Mouse (Mus musculus) liver, embryonic 14.5 days (tissue): ENCODE data around the gene Gm9936. TPM values are rescaled to one million over a fixed set of nuclear protein-coding genes. Genes with fewer than 3 reads are reported as not detected.
"Not testable (repeated sequence)": the region's sequence is repeated elsewhere in the genome, so short reads cannot be mapped to it uniquely, and the experiment has no call there.

Source experiments
- ATAC-seq: fragments of 200-750 bp; cut with Nextera tagmentation; 2 replicates; pipeline ENCODE4 v1.8.0; 2017; ENCODE audit warnings: moderate number of reproducible peaks, mild to moderate bottlenecking, moderate library complexity; ENCODE audit not compliant: insufficient read depth
- DNase-seq, 3 experiments: peaks; one replicate each; pipeline ENCODE4 v3.0.0-alpha.2; 2012 to 2013; ENCODE audit warnings: low read depth in 3 of 3, low spot score in 3 of 3
- H3K27ac ChIP-seq: fragments of 300-500 bp; sonication (generic); 2 replicates; pipeline ENCODE4 v1.5.1; 2014; ENCODE audit warnings: moderate library complexity, mild to moderate bottlenecking, control low read depth, inconsistent platforms
- H3K27me3 ChIP-seq: fragments of 300-500 bp; sonication (generic); 2 replicates; pipeline ENCODE4 v1.6.1; 2014; ENCODE audit warnings: mild to moderate bottlenecking, low read length, moderate library complexity; ENCODE audit not compliant: control insufficient read depth, insufficient read depth
- H3K36me3 ChIP-seq: fragments of 300-500 bp; sonication (generic); replicated peaks from 2 replicates; pipeline ENCODE4 v1.6.1; 2014; ENCODE audit warnings: low read depth; ENCODE audit not compliant: control insufficient read depth, insufficient read depth
- H3K4me1 ChIP-seq, 2 experiments: fragments of 200-500 bp in 1 of 2; fragments of 300-500 bp in 1 of 2; sonication (generic) in 1 of 2; replicated peaks; 2 replicates each; pipeline ENCODE4 v1.6.1; 2012 to 2014; ENCODE audit warnings: antibody characterized with exemption in 1 of 2, inconsistent platforms in 1 of 2, low read length in 1 of 2; ENCODE audit not compliant: control insufficient read depth in 2 of 2, insufficient read depth in 2 of 2
- H3K4me2 ChIP-seq: fragments of 300-500 bp; sonication (generic); 2 replicates; pipeline ENCODE4 v1.6.1; 2014; ENCODE audit warnings: low read depth, mild to moderate bottlenecking, control low read depth, moderate library complexity
- H3K4me3 ChIP-seq, 2 experiments: fragments of 200-500 bp in 1 of 2; fragments of 300-500 bp in 1 of 2; sonication (generic) in 1 of 2; 2 replicates each; pipeline ENCODE4 v1.5.1; 2012 to 2014; ENCODE audit warnings: low read depth in 2 of 2, low read length in 2 of 2, mild to moderate bottlenecking in 2 of 2, control low read depth in 1 of 2, inconsistent platforms in 1 of 2, moderate library complexity in 1 of 2; ENCODE audit not compliant: insufficient read depth in 1 of 2
- H3K9ac ChIP-seq: fragments of 300-500 bp; sonication (generic); replicated peaks from 2 replicates; pipeline ENCODE4 v1.6.1; 2014; ENCODE audit warnings: mild to moderate bottlenecking, control low read depth, moderate library complexity
- H3K9me3 ChIP-seq: fragments of 300-500 bp; sonication (generic); 2 replicates; pipeline ENCODE4 v1.6.1; 2016; ENCODE audit warnings: low read length, mixed read lengths; ENCODE audit not compliant: control insufficient read depth
- CTCF ChIP-seq: IDR thresholded peaks from 2 replicates; pipeline ENCODE4 v1.5.1; 2016; ENCODE audit warnings: antibody characterized with exemption, low read depth, control low read depth
- EP300 ChIP-seq: IDR thresholded peaks from 2 replicates; pipeline ENCODE4 v1.6.1; 2016; ENCODE audit warnings: antibody characterized with exemption, low read depth
- WGBS: fragments of 180-500 bp; shearing (Covaris S2); extraction: QIAGEN DNeasy Blood & Tissue Kit; methylation state at CpG from one replicate; pipeline ENCODE4 v1.1.7; 2014; ENCODE audit not compliant: insufficient replicate concordance; 5-methylcytosine and 5-hydroxymethylcytosine counted together
- polyA plus RNA-seq, 2 experiments: library from polyadenylated mRNA; depleted of rRNA in 1 of 2; stranded (reverse) in 1 of 2; unstranded in 1 of 2; fragments of >200 nt; fragmentation: Nextera tagmentation in 1 of 2; extraction: Ambion mirVana in 1 of 2; gene quantifications; 2 replicates each; pipeline versions ENCODE4 v1.2.1 to v1.2.3; 2012 to 2014

The Gm9936 gene
- polyA plus RNA-seq, 2 experiments, result not detected

DNA sequence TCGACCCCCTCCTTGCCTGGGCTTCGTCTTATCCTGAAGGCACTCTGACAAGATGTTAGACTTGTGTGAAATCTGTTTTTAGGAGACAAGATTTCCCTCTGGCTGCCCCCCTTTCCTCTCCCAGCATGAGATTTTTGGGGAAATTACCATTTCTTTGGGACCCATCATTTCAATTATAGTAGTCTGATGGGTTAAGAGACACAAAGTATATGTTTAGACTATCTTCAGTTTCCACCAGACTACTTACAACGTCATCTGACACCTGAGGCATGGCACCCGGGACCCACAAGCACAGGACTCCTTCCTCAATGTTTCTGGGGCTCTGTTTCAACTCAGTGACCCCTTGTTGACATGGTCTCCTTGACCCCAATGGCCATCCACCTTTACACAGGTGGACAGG is 37.1 kb upstream of the Gm9936 start:
- H3K27me3 ChIP-seq, result no peaks in the 10 kb centered on the region; the same call in 1 of the 2 replicates
- H3K9ac ChIP-seq, result no peak overlapping the region
- no peak overlapping the region for H3K4me2 ChIP-seq
- DNase-seq (no peak), ATAC-seq (no peak)
- no peak overlapping the region for H3K4me3 ChIP-seq
- TF ChIP-seq CTCF, result no peak
- no peak for TF ChIP-seq EP300
- H3K9me3 ChIP-seq, result no peaks in the 10 kb centered on the region
- no peaks in the 10 kb centered on the region for H3K36me3 ChIP-seq
- peaks cover 0 to 6% of the 10 kb centered on the region in 2 experiments; a peak in 2 of 4 replicates for H3K4me1 ChIP-seq
- 67% methylated on average over 4 of the region's 4 CpGs for WGBS
- H3K27ac ChIP-seq, result no peak overlapping the region

DNA sequence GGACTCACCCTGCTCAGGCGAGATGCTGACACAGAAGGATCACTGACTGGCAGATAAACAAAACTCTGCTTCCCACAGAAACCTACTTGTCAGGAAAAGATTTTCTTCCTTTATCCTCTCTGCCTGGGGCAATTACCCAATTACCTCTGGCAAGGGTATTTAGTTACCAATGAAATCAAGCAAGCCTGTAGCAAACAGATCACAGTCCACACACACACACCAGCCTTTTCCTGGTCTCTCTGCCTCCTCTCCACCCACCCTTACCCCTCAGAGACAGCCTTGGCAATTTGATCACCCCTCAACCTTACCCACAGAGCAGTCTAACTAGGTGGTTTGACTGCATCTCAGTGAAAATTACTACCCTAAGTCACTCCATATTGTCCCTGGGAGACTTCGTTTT is 30.5 kb upstream of the Gm9936 start:
- no peaks in the 10 kb centered on the region for H3K9me3 ChIP-seq
- no peak overlapping the region for H3K4me2 ChIP-seq
- no peaks in the 10 kb centered on the region for H3K4me1 ChIP-seq
- WGBS, result 65% methylated on average over 2 of the region's 2 CpGs
- no peak overlapping the region for H3K27ac ChIP-seq
- DNase-seq (no peak), ATAC-seq (no peak)
- H3K9ac ChIP-seq, result no peak overlapping the region
- H3K4me3 ChIP-seq, result no peak overlapping the region
- no peaks in the 10 kb centered on the region for H3K27me3 ChIP-seq
- H3K36me3 ChIP-seq, result no peaks in the 10 kb centered on the region
- TF ChIP-seq CTCF, result no peak
- no peak for TF ChIP-seq EP300

DNA sequence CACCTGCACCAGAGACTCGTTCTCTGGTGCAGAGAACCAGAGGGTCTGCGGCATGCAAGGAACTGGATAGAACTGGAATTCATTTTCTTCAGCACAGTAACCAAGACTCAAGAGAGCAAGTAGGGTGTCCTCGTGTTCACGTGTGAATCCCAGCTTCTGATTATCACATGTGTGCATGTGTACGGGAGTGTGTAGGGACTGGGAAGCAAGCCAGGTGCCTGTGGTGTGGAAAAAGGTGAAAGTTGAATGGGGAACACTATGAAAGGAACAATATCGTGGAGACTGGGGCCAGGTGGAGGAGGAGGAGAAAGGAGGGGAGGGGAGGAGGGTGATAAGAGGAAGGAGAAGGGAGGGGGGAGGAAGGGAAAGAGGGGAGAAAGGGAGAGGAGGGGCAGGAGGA is 28.3 kb upstream of the Gm9936 start:
- Histone ChIP-seq H3K4me1 (no peaks in the 10 kb centered on the region), H3K27me3 (no peaks in the 10 kb centered on the region), H3K4me3 (no peak overlapping the region), H3K4me2 (no peak overlapping the region), H3K9ac (no peak overlapping the region), H3K36me3 (no peaks in the 10 kb centered on the region), H3K9me3 (no peaks in the 10 kb centered on the region), H3K27ac (no peak overlapping the region)
- TF ChIP-seq EP300 (no peak), CTCF (no peak)
- no peak for ATAC-seq
- DNase-seq, result no peak
- WGBS, result 57% methylated on average over 6 of the region's 6 CpGs

DNA sequence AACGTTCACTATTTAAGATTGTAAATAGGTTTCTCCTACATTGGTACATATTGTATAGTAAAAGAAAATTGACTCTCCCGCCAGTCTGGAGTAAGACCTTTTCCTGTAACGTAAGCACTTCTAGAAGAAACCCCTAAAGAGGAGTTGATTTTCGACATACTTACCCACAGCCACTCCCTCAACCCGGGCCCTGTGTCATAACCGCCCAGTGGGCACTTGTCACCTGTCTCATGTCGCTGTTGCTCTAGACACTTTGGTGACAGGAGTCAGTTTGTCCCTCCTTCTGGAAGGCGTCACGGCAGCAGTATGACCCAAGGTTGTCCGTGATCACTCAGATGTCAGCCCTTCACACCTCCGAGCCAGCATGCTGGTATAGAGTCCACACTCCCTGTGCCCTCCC is 24.5 kb upstream of the Gm9936 start:
- WGBS, result 73% methylated on average over 11 of the region's 11 CpGs
- ATAC-seq (no peak), DNase-seq (no peak)
- Histone ChIP-seq H3K4me3 (no peak overlapping the region), H3K4me1 (no peaks in the 10 kb centered on the region), H3K9me3 (no peaks in the 10 kb centered on the region), H3K4me2 (no peak overlapping the region), H3K27ac (no peak overlapping the region), H3K27me3 (no peaks in the 10 kb centered on the region), H3K9ac (no peak overlapping the region), H3K36me3 (no peaks in the 10 kb centered on the region)
- TF ChIP-seq CTCF (no peak), EP300 (no peak)

DNA sequence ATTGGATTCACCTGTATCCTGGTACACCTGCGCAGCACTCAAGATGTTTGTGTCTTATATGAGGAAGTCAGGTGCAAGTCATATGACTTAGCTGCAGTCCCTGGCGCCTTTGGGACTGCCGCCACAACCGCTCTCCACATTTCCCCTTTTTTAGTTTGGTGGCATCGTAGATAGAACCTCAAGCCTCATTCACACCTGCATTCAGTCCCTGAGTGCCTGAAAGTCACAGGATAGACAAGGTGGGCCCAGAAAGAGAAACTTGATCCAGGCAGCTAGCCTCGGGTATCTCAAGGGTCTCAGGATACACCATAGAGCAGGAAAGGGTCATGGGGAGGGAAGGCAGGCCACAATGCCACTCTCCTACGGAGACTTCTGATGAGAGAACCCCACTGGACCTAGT is 23.8 kb upstream of the Gm9936 start:
- H3K4me3 ChIP-seq, H3K27ac ChIP-seq, H3K36me3 ChIP-seq, H3K4me1 ChIP-seq, H3K27me3 ChIP-seq, H3K4me2 ChIP-seq, ATAC-seq, H3K9ac ChIP-seq, DNase-seq, H3K9me3 ChIP-seq: not testable (repeated sequence)
- 66% methylated on average over 6 of the region's 7 CpGs for WGBS

DNA sequence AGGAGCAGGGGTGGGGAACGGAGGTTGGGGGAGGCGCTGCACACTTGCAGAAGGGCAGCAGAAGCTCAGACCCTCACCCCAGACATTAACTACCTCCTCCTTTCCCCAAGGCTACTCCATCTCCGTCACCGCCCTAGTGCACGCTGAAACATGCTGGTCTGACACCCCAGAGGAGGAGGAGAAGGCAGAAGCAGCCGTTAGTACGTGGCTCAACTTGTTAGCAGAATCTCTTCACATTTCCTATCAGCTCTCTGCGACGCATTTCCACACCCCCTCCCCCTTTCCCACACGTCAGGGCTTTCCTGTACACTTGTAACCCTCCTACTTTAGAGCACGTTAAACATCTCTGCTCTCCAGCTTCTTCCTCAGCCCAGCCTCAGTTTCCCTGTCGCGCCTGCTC is 20.9 kb upstream of the Gm9936 start:
- Histone ChIP-seq H3K4me3 (no peak overlapping the region), H3K36me3 (no peaks in the 10 kb centered on the region), H3K4me2 (no peak overlapping the region), H3K27ac (no peak overlapping the region), H3K4me1 (no peaks in the 10 kb centered on the region), H3K9me3 (no peaks in the 10 kb centered on the region), H3K9ac (no peak overlapping the region), H3K27me3 (no peaks in the 10 kb centered on the region)
- 24% methylated on average over 13 of the region's 13 CpGs for WGBS
- DNase-seq (no peak), ATAC-seq (no peak)
- no peak for TF ChIP-seq EP300
- TF ChIP-seq CTCF, result no peak
